Mouse (Mus musculus): ENCODE measurements around the gene Slit3.

Slit3 gene

DNA sequence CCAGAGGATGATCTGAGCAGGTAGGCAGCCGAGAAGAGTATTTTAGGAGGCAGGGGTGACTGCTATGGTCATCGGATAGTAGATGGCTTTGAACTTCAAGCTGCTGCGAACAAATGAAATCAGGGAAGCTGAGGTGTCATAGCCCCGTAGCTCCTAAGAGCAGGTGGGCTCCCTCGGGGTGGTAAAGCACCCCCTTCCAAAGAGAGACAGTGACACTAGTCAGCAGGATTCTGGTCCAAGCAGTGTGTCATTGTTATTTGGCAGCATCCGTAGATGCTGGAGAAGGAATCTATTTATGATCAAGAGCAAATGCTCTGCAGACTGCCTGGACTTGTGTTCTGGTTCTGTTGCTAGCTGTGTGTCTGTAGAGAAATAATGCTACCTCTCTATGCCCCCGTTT, 154.3 kb downstream of the Slit3 start:
- no peak for DNase-seq (ENCODE audit: low read depth)

DNA sequence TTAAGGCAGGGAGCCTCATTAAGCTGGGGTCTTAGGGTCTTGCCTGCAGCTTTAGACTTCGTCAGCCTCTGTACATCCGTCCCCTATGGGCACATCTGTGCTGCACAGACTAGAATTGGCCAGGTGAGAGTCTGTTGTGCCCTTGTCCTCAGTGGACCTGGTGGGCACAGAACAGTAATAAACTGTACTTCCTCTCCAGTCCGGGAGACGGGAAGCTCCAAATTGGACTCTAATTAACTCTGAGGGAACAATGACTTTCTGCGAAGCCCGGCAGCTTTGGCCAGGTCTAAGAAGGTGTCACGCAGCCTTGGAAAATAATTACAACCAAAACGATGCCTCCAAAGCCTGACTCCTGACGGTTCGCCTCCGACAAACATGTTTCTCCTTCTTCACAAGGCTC, 155.0 kb downstream of the Slit3 start:
- no peak for DNase-seq (ENCODE audit: low read depth)

DNA sequence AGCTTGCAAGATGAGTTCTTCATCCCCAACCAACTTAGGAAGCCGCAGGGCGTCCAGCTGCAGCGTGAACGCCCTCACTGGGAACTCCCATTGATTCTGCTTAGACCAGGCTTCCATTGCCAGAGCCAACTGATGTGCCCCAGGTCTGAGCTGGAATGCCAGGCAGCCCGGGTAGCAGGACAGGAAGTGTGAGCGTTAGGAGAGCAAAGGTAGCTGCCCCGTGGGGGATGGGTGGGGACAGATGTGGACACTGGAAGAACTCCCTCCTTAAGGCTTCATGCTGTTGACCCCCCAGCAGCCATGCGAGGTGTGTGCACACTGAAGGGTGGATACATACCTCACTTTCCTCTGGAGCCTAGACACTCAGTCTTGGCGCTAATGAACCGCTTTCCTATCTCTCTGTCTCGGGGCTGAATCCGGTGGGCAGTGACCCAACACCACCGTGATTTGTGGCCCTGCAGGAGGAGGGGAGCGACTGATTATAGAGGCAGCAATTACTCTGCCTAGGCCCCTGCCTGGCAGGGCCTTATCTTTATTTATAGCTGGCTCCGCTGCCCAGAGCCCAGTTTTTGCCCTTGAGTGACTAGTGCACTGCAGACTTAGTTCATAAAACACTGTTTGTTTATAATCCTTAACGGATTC, 157.2 kb downstream of the Slit3 start:
- DNase-seq (ENCODE audit: low read depth): no peak

DNA sequence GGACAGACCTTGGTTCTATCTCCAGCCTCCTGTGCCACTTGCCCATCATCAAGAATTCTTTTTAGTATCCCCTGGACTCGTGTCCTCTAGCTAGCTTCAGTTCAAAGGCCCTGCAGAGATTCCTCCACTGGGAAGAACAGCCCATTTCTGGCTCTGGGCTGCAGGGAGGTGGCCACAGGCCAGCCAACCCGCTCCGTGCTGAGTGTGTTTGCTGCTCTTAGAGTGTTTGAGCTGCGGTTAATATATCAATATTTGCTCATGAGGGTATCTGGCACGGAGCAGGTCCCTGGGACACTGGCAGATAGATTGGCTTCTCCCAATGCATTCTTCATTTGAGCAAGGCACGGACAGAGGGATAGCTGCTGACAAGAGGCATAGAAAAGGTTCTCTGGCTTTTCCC, 159.8 kb downstream of the Slit3 start:
- DNase-seq (ENCODE audit: low read depth): no peak

DNA sequence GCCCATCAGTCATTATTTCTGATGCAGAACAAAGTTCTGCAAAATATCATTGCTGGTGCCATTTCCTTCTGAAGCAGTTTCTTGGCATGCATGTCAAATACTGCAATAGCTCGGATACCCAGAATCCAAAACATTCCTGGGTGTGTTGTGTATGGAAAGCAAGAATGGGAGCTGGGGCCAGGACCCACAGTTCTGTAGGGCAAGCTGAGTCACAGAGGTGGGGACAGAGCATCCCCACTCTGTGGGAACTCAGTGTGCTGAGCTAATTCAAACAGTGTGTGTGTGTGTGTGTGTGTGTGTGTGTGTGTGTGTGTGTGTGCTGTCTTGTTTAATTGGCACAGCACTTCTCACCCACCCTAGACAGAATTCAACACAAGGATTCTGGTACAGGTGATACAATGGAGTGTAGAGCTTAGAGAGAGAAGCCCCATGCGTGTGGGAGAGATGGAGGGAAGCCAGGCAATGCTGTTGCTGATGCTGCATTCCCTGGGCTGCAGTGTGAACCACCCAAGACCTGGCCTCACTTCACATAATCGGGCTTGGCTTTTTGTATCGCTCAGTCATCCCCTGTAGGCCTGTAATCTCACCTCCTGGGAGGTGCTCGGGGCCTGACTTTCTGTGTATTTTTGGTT, 161.1 kb downstream of the Slit3 start:
- no peak for DNase-seq (ENCODE audit: low read depth)

DNA sequence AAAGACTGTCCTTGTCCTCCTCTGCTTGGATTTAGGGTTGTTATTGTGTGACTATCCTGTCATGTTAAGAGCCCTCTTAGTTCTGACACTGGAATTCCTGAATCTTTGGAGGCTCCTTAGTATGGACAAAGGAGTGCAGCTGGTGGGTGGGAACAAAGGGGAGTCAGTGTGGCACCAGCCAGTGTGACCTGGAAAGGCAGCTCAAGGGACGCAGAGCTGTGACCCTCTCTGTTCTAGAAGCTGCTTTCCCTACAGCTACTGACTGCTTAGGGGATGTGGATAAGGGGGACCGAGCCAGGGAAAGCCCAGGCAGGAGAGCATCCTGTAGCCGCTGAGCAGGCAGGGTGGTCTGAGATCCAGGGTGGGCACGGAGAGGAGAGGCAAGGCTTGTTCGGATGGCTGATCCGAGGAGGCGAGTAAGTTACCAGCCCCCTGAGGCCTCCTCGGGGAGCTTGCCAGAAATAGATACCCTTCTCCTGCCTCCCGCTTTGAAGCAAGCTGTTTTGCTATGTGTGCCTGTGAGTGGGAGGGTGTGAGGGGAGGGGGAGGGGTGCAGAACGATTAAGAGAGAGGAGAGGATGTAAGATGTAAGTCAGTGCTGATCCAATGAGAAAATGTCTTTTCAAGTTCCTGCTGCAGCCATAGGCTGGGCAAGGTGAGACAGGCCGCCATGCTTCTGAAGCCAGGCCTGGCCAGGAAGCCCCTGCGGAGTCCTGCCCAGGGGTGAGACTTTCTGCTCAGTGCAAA, 162.0 kb downstream of the Slit3 start:
- no peak for DNase-seq (ENCODE audit: low read depth)

DNA sequence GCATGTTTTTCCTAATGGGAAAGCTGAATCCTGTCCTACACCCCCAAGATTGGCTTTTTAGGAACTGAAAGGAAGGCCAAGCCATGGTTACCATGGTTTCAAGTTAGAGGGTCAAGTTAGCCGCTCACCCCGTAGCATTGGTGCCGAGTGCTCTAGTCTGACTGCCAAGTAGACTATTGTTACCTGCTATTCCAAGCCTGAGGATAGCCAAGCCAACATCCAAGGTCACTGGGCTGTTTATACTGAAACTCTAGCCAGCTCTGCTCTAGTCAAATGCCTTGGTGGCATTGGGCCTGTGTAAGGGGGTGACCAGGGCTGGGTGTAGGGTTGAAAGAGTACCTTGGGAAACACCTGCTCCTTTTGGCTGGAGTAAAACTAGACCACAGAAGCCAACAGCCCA, 162.7 kb downstream of the Slit3 start:
- no peak for DNase-seq (ENCODE audit: low read depth)

DNA sequence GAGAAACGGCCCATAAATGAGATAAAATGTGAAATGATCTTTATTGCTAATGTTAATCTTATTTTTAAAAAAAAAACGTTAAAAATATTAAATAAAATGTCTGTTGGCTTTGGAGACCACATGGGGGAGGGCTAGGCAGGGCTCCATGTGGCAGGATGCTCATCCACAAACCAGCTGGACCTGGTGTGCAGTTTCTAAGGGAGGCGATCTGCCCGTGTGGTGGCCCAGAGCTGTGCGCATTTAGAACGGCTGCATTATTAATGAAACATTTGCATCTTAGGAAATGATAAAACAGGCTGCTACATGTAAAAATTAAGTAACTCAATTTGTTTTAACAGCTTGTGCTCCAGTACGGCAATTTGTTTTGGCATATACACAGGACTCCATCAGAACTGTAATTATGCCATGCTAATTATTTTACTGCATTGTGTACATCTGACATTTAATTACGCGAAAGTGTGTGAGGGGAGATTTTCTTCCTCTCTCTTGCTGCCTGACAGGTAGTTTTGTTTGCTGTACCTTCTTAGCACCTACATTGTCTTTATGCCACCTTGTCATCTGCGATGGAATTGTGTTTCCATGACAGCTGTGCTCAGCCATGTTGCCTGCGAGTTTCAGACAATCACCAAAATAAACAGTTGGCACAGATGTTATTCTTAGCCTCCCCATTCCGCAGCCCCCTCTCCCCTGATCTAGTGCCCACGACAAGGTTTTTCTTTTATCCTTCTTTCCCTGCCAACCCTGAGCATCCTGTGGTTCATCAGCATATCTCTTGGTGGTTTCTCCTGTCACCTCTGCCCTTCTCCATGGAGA, 165.8 kb downstream of the Slit3 start:
- no peak for DNase-seq (ENCODE audit: low read depth)

DNA sequence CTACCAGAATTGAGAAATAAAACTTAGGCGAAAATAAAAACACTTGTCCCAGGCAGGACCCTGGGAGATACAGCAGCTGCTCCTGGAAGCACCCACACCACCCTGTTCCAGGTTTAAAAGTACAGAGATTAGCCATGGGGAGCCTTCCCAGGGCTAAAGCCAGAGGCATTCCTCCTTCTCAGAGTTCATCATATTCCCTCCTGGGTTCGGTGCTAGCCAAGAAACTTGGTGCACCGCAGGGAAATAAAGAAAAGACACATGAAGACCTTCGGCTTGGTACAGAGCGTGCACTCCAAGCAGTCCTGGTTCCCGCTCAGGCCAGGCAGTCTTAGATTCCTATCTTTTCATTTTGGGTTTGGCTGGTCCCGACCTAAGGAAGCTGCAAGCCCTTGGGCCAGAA, 167.0 kb downstream of the Slit3 start:
- no peak for DNase-seq (ENCODE audit: low read depth)

DNA sequence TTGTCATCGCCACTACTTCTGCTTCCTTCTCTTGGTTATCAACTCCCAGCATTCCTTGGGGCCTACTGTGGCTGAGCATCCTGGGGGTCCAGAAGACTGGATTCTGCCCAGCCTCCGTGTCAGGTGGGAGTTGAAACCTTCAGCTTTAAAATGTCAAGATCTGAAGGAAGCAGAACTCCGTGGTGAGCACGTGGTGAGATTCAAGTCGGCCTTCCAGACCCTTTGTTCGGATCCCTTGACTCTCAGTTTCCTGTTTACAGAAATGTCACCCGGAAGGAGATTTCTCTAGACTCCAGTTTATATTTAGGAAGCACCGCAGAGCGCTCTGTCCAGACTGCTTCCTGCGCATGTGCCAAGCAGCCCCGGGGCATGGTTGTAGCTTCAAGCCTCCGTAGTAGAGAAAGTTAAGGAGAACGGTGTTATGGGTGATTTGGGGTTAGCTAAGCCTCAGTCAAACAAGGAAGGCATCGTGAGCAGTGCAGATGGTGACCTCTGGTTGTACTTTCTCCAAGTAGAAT, 167.8 kb downstream of the Slit3 start:
- DNase-seq (ENCODE audit: low read depth): no peak

DNA sequence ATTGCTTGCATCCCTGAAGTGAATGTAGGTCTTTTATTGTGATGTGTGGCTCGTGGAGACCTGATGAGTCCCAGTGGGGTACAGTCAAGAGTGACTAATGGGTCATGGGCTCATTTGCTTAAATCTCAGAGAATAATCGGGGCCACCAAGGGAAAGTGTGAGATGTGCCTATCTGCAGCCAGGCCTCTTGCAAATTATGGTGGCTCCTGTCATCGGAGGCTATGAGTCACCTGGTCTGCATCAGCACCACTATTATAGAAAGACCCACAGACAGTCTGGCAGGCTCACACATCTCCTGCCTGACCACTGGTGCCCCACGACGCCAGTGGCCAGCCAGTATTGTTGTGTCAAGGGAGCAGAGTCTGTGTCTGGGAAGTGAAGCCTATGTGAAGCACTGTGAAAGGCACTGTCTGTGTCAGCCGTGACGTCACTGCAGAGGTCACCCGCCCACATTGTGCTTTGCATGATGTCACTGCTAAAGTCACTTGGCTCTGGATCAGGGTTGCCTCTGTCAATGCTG, 171.3 kb downstream of the Slit3 start:
- no peak for DNase-seq (ENCODE audit: low read depth)

DNA sequence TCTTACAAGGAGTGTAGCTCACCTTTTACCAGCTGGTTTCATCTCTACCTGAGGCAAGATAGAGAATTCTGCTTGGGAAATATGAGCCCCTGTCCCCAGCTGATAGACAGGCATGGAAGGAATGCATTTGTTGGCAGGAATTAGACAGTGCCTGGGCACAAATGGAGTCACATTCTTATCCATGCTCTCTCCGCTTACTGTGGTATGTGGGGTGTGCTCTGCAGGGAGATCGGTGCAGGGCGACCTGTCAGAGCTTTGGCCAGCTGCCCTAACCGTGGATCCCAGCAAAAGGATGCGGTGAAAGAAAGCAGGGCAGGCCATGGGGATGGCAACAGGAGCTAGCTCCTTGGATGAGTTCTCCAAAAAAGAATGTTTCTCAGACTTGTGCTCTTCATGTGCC, 172.2 kb downstream of the Slit3 start:
- no peak for DNase-seq (ENCODE audit: low read depth)

DNA sequence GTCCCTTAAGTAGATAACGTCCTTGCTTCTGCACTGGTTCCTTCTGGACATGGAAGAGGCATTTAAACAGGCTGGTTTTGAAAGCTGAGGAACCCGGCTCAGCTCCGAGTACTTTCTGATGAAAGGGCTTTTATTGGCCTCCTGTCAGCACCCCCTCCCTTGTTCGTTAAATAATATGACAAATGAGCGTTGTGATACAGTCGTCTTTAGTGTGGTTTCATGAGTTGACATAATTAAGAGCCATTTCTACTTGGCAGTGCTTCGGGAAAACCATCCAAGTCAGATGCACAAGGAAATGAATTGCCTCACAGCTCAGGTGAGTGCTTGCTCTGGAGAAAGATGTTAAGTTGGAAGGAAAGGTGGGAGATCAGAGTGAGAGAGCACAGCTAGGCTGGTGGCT, 173.6 kb downstream of the Slit3 start:
- no peak for DNase-seq (ENCODE audit: low read depth)

DNA sequence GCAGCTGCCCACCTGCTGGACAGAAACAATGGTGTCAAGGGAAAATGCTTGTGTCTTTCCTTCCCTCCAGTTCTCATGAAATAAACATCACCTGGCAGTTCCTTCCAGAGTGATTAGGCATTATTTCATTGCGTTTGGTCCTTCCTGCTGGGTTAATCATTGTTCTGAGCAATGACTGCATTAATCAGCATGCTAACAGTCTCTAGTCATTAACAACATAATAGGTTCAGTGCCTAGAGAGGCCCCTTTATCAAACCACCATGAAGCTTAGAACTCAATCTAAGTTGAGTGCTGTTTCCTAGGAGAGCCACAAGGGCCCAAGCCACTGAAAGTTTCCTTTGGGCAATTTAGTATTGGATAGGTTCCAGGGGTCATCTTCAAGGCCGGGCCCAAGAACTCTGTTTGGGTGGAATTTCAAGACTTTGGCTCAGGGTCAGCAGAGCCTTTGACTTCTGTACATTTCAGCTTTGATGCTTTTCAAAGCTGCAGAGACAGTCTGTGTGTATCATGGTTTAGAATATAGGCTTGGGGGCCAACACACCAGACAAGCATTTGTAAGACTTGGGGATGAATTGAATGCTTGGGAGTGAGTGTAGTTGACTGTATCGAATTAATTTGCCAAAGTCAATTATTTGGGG, 174.3 kb downstream of the Slit3 start:
- DNase-seq (ENCODE audit: low read depth): no peak

DNA sequence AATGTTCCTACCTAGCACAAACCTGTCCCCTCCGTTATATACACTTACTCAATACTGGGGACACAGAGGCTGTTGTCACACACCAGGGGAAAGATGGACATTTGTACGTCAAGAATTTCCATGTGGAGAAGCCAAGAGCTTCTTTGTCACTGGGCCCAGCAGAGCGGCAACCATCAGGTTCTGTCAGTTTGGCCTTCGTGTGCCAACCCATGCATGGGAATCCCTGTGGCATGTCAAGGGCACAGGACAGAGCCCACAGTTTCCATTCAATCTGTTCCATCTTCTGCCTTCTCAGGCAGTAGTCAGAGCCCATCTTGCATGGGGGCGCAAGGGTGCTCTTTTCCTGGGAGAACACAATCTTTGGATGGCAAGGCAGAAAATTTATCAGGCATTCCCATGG, 175.8 kb downstream of the Slit3 start:
- no peak for DNase-seq (ENCODE audit: low read depth)

DNA sequence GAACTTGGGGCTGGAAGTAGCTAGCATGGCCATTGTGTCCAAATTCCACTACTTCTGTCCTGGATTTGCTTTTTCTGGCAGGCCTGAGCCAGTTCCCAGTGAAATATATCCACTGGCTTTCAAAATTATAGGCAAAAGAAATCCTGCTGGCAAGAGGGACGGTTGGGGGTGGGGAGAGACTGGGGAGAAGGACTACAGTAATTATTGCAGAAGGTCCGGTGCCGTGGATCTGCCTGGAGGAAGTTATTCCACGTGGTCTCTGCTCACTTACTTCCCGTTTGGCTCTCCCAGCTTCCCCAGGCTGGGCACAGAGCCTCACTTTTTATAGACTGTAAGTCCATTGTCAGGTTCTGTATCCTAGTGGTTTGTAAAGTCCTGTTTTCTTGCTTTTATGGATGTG, 176.3 kb downstream of the Slit3 start:
- DNase-seq (ENCODE audit: low read depth): no peak

DNA sequence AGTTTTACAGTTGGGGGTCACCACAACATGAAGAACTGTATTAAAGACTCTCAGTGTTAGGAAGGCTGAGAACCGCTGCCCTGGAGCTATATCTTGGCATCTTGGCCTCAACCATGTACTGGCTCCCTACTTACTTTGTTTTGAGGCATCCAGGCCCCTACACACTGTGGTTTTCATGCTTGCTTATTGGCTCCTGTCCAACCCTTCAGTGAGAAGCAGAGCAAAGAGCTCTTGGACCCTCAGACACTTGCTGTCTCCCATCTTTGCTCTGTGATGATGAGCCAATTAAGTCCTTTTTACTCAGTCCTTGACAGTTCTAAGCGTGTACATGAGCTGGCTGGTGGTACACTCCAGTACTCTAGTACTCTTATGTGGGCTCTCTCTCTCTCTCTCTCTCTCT, 177.5 kb downstream of the Slit3 start:
- no peak for DNase-seq (ENCODE audit: low read depth)

DNA sequence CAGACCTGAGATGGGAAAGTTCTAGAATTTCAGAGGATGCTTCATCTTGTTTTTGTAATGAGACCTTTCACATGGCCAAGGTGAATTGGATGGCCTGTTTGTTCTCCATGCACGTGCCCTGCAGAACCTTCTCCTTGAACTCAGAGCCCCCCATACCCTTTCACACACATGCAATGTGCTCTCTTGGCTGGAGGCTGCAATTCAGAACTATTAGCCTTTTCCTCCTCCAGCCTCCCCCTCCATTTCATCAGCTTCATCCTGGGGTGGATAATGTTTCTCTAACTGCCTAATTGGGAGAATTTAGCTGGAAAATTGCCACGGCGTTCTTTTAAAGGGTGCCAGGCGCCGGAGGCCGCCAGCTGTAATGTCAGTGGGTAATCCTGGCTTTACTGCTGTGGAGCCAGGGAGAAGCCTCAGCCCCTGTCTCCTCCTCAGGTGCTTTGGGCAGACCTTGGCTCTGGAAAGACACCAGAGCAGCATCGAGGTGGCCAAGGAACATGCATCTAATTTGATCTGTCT, 178.9 kb downstream of the Slit3 start:
- no peak for DNase-seq (ENCODE audit: low read depth)

DNA sequence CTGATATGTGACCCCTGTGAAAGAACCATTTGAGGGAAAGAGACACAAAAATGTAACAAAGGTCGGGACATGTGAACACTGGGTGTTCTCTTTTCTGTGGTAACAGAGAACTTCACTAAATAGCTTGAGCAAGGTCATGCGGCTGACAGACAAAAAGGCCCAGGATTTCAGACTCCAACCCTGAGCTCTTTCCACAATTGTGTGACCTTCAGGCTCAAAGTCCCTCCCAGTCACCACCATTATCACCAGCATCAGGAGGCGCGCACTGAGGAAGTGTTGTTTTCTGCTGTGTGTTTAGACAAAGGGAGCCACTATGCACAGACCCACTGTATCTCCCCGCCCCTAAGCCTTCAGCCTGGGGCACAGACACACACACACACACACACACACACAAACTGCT, 181.2 kb downstream of the Slit3 start:
- no peak for DNase-seq (ENCODE audit: low read depth)

DNA sequence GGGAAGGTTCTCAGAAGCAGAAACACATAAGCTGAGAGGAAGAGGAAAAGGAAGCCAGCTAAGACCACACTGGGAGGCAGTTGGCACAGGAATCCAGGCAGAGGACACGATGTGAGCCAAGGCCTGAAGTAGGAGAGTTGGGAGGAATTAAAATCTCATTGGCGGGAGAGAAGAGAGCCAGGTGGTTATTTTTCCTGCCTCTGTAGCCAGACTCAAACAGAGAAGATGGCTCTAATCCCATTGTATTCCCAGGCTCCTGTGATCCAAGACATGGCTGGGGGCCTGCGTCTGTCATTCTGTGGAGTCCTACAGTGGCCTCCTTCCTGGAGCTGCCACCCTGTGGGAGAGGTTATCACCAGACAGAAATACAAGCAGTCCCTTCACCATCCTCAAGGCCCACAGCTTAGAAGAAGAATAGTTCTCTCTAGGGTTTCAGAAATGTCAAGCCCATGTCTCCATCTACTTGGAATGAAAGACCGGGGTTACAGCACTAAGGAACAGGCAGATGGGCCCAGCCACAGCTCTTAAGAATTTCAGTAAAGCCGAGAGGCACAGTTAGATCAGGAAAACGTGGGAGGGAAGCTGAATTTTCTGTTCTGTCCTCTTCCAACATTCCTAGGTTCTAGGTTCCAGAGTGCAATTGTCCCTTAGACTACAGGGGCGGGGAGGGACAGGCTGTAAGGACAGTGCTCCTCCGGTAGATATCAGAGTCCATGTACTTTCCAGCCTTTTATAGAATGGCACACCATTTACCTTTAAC, 183.4 kb downstream of the Slit3 start:
- DNase-seq (ENCODE audit: low read depth): no peak

DNA sequence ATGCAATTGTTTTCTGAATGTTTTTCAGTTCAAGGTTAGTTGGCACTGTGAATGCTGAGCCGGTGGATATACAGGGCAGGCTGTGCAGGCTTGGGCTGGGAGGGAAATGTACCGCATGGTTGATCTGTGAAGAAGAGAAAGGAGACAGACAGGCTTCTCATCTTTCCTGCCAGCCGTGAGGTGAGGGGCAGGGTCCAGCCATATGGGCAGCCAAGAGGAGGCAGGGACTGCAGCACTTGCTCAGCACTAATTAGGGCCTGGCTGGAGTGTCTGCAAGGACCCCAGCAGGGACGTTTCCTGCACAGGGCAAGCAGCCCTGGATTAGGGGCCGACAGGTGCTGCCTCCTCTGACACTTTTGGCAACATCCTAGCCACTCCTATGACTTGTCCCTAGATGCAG, 184.1 kb downstream of the Slit3 start:
- DNase-seq (ENCODE audit: low read depth): no peak

Measured in c-Kit-positive CD71-positive TER-119-negative erythroid progenitor cells, embryonic 14.5 days (primary cell).